In the genomic region with DNA sequence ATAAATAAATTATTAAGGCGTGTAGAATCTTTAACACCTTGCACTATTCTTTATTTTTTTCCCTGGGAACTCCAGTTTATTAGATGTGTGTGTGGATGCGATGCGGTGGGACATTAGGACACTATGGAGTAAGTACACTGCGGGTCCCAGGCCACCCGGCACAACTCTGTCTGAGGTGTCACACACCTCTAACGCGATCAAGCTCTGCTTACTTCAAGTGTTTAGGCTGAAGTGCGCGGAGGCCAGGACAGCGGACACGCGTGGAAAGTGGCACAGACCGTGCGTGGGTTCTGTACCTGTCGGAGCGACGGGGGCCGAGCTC, we compare ENCODE assay signal across 8 mouse cellular contexts. TPM values are rescaled to one million over a fixed set of nuclear protein-coding genes. Genes with fewer than 3 reads are reported as not detected.
A peak's percentile ranks its signal among the peaks of the same experiment; 100 is the strongest.
DNase-seq lines count a peak whose midpoint lies in the region; ATAC-seq and TF ChIP-seq lines count a peak whose summit lies in the region.

No protein-coding gene starts in this region.

- H3K27ac ChIP-seq in heart, embryonic 10.5 days: peak overlapping the region; percentile 96
- H3K27ac ChIP-seq in liver, postnatal 0 days (ENCODE audit: low read depth): peak overlapping the region; percentile 79

- no peaks in the 10 kb centered on the region for H3K36me3 ChIP-seq in heart, embryonic 10.5 days
- H3K36me3 ChIP-seq in E14TG2a.4 (ENCODE audit: insufficient read depth, low read length): no peaks in the 10 kb centered on the region
- H3K36me3 ChIP-seq in liver, postnatal 0 days (replicated peaks; ENCODE audit: insufficient read depth, low read length): no peaks in the 10 kb centered on the region

- peak; percentile 28 for ATAC-seq in granulocyte monocyte progenitor cell, adult 5-6 weeks (replicated peaks; ENCODE audit: poor library complexity, severe bottlenecking)
- peak; percentile 56 for ATAC-seq in liver, postnatal 0 days

- no peaks in the 10 kb centered on the region for H3K27me3 ChIP-seq in heart, embryonic 10.5 days (ENCODE audit: insufficient read depth, poor library complexity, severe bottlenecking)
- H3K27me3 ChIP-seq in E14TG2a.4 (ENCODE audit: insufficient read depth, low read length): no peaks in the 10 kb centered on the region
- H3K27me3 ChIP-seq in liver, postnatal 0 days (ENCODE audit: insufficient read depth, low read length): no peaks in the 10 kb centered on the region

- H3K4me2 ChIP-seq in liver, postnatal 0 days (ENCODE audit: low read depth, low read length): peak overlapping the region; percentile 88

- no peak for DNase-seq in heart, embryonic 10.5 days (ENCODE audit: low spot score)
- no peak for DNase-seq in heart, adult 11 months
- DNase-seq in liver, postnatal 0 days: no peak
- no peak for DNase-seq in adrenal gland, adult (ENCODE audit: inconsistent age in 2 of 2, low spot score in 1 of 2)
- no peak for DNase-seq in layer of hippocampus, adult 9-10 months (ENCODE audit: low spot score)
- DNase-seq in spleen, postnatal 14 days (ENCODE audit: low spot score in 2 of 2): no peak

- no peaks in the 10 kb centered on the region for H3K9me3 ChIP-seq in heart, embryonic 10.5 days
- no peaks in the 10 kb centered on the region for H3K9me3 ChIP-seq in E14TG2a.4 (ENCODE audit: low read length)
- H3K9me3 ChIP-seq in liver, postnatal 0 days (ENCODE audit: low read length): no peaks in the 10 kb centered on the region

- H3K4me3 ChIP-seq in heart, embryonic 10.5 days: peak overlapping the region; percentile 91
- peak overlapping the region; percentile 99 for H3K4me3 ChIP-seq in E14TG2a.4 (replicated peaks; ENCODE audit: low read length)
- H3K4me3 ChIP-seq in liver, postnatal 0 days (ENCODE audit: low read depth, low read length): peak overlapping the region; percentile 93

- peak overlapping the region; percentile 89 for H3K9ac ChIP-seq in liver, postnatal 0 days (replicated peaks)

- TF ChIP-seq CTCF in E14TG2a.4 (conservative IDR thresholded peaks at IDR 0.05; ENCODE audit: low read length): no peak
- TF ChIP-seq CTCF in liver, postnatal 0 days (IDR thresholded peaks at IDR 0.05; ENCODE audit: low read depth): no peak

- H3K4me1 ChIP-seq in heart, embryonic 10.5 days: peaks cover 20% of the 10 kb centered on the region
- H3K4me1 ChIP-seq in E14TG2a.4 (replicated peaks; ENCODE audit: low read depth, low read length): peaks cover 24% of the 10 kb centered on the region
- peaks cover 15% of the 10 kb centered on the region; the same call in 1 of the 2 replicates for H3K4me1 ChIP-seq in liver, postnatal 0 days (ENCODE audit: insufficient read depth)

- TF ChIP-seq EP300 in liver, postnatal 0 days (IDR thresholded peaks at IDR 0.05; ENCODE audit: low read depth): no peak

- WGBS in heart, embryonic 10.5 days: 2% methylated on average over 18 of the region's 18 CpGs
- 3% methylated on average over 18 of the region's 18 CpGs for whole genome bisulfite sequencing in liver, postnatal 0 days (ENCODE audit: insufficient replicate concordance)

RNA-seq across cellular contexts. Expression of a gene that starts 0.4 kb away (rescaled TPM):
- 31.0 and 37.3 TPM in 2 replicates for polyA plus RNA-seq in heart, embryonic 10.5 days (2016; fragmentation: Nextera tagmentation; extraction: Ambion mirVana)
- 6.6 and 10.5 TPM in 2 replicates for total RNA-seq in granulocyte monocyte progenitor cell, adult 5-6 weeks (2014; fragmentation: Nextera tagmentation)
- total RNA-seq in granulocyte monocyte progenitor cell, adult 5-6 weeks (2017): 2.2 and 6.1 TPM in 2 replicates
- 5.4 and 5.5 TPM in 2 replicates for polyA plus RNA-seq in liver, postnatal 0 days (2015; fragmentation: Nextera tagmentation; extraction: Ambion mirVana)

RNA-seq across cellular contexts. Expression of a gene that starts 44.3 kb away (rescaled TPM):
- polyA plus RNA-seq in heart, embryonic 10.5 days (2016; fragmentation: Nextera tagmentation; extraction: Ambion mirVana): 27.6 and 32.5 TPM in 2 replicates
- 25.8 and 36.0 TPM in 2 replicates for total RNA-seq in granulocyte monocyte progenitor cell, adult 5-6 weeks (2014; fragmentation: Nextera tagmentation)
- 58.1 and 61.4 TPM in 2 replicates for total RNA-seq in granulocyte monocyte progenitor cell, adult 5-6 weeks (2017)
- polyA plus RNA-seq in liver, postnatal 0 days (2015; fragmentation: Nextera tagmentation; extraction: Ambion mirVana): 58.9 and 61.6 TPM in 2 replicates
